Mouse (Mus musculus) cerebellum, adult 11 months (tissue): ENCODE data around the gene Hic2.
"Not testable (repeated sequence)": the region's sequence is repeated elsewhere in the genome, so short reads cannot be mapped to it uniquely, and the experiment has no call there.

Experiments
- DNase-seq: peaks from one replicate; pipeline ENCODE4 v3.0.0; 2022

Gene Hic2

GRCm38 (mm10) chr16:17232794-17233701, at the start of gene Hic2:
TSS of gene Hic2 (plus strand) at chr16:17233572.
- DNase-seq: peak; percentile 90

DNA sequence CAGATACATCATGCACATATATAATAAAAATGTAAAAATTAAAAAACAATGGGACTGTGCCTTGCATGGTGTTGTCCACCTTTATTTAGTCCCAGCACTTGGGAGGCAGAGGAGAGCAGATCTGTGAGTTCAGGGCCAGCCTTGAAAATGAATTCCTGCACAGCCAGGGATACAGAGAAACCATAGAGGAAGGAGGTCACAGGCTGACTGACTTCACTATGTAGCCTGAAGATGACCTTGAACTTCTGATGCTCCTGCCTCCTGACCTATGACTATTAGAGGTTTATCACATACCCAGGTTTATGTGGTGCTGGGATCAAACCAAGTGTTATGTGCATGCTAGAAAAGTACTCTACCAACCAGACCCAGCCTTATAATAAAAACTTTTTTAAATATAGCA, 47.9 kb upstream of the Hic2 start:
- no peak for DNase-seq

- DNase-seq: no peak
Observed at GRCm38 (mm10) chr16:17193823-17194222, 39.5 kb upstream of the Hic2 start.

GRCm38 (mm10) chr16:17200121-17200952, 33.0 kb upstream of the Hic2 start:
- no peak for DNase-seq

- peak; percentile 77 for DNase-seq
Observed at GRCm38 (mm10) chr16:17200953-17201707, 32.2 kb upstream of the Hic2 start.

- DNase-seq: no peak
Observed at GRCm38 (mm10) chr16:17201977-17202376, 31.4 kb upstream of the Hic2 start.

GRCm38 (mm10) chr16:17202549-17202948, 30.8 kb upstream of the Hic2 start, which contains the start of gene Ube2l3:
TSS of gene Ube2l3 (minus strand) at chr16:17202649.
- no peak for DNase-seq

- no peak for DNase-seq
Observed at GRCm38 (mm10) chr16:17204990-17205389, 28.4 kb upstream of the Hic2 start.

DNA sequence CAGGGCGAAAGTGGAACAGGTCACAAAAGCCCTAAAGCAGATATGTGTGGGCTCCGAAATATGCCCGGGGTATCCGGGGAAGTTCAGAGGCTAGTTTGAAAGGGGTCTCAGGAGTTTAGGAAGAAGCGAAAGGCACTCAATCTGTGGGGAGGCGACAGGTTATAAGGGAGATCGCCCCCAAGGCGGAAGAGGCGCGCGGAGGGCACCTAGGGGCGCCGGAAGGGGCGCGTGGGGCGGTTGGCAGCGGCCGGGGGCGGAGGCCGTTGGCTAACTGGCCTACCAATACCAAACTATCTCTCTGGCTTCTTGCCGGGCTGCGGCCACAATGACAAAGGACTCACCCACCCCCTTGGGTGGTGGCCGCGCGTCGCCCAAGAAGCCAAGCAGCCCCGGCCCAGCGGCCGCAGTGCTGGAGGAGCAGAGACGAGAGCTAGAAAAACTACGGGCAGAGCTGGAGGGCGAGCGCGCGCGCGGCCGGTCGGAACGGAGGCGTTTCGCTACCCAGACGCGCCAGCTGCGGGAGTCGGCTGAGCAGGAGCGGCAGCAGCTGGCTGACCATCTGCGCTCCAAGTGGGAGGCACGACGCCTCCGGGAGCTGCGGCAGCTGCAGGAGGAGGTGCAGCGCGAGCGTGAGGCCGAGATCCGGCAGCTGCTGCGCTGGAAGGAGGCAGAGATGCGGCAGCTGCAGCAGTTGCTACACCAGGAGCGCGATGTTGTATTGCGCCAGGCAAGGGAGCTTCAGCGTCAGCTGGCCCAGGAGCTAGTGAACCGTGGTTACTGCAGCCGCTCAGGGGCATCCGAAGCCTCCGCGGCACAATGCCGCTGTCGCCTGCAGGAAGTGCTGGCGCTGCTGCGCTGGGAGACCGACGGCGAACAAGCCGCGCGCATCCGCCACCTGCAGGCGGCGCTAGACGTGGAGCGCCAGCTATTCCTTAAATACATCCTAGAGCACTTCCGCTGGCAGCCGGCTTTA, 24.7 kb upstream of the Hic2 start, which contains the start of gene Rimbp3:
TSS of gene Rimbp3 (plus strand) at position 215 of the 973 bp plus-strand sequence.
- peak; percentile 74 for DNase-seq

GRCm38 (mm10) chr16:17209404-17209960, 23.9 kb upstream of the Hic2 start:
- no peak for DNase-seq

DNA sequence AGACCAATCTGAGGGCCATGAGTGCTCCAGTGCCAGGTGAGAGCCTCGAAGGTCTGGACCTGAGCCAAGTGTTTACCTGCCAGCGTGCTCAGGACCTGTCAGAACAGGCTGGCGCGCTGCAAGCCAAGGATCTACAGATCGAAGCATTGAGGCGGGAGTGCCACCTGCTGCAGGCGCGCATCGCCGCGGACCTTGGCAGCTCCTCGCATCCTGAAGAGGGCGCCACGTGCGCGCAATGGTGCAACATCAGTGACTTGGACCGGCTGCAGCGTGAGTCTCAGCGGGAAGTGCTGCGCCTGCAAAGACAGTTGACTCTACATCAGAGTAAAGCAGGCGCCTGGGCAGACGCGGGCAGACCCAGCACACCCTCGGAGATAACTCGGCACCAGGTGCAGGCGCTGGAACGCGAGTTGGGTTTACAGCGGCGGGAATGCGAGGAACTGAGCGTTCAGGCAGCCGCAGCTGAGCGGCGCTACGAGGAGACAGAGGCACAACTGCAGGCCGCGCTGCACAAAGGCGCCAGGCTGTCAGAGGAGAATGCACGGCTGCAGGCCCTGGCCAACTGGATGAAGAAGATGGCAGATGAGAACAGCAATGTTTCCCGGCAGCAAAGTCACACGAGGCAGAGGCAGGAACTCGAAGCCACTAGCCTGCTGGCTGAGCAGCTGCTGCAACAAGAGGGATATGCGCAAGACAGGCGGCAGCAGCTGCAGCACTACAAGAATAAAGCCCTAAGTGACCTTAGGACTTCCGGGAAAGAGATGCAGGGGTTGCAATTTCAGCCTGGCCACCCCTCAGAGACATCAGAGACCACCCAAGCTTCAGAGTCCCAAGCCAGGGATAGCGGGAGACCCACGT, 23.2 kb upstream of the Hic2 start:
- peak; percentile 86 for DNase-seq

- no peak for DNase-seq
Observed at GRCm38 (mm10) chr16:17216934-17217633, 16.3 kb upstream of the Hic2 start.

GRCm38 (mm10) chr16:17220127-17220733, 13.1 kb upstream of the Hic2 start:
- DNase-seq: no peak

GRCm38 (mm10) chr16:17222197-17222596, 11.2 kb upstream of the Hic2 start:
- peak; percentile 87 for DNase-seq

DNA sequence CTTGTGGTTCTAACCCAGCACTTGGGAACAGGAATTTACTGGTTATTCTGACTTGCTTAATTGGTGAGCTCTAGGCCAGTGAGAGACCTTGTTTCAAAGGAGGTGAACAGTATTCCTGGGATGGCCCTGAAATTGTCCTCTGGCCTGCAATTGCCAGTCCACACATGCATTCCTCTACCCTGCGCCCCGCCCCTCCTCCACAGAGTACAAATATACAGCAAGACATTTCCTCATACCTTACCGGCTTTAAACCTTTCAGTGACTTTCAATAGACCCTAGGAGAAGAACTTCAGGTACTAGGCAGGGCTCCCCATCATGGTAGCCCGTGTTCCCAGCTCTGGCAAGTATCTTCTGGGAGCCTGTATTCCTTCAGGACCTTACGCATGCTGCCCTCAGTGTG, 7.8 kb upstream of the Hic2 start:
- DNase-seq: no peak

DNA sequence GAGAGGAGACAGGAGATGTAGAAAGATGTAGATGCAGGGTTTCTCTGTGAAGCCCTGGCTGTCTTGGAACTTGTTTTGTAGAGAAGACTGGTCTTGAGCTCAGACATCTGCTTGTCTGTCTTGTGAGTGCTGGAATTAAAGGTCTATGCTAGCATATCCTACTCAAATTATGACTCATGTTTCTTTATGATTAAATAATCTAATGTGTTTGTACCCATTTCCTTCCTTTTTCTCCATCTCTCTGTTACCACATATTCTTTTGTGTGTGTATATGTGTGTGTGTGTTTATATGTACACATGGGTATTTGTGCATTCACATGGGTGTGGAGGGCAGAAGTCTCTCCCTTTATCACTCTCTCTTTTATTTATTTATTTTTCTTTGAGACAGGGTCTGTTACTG, 6.9 kb upstream of the Hic2 start:
- no peak for DNase-seq

DNA sequence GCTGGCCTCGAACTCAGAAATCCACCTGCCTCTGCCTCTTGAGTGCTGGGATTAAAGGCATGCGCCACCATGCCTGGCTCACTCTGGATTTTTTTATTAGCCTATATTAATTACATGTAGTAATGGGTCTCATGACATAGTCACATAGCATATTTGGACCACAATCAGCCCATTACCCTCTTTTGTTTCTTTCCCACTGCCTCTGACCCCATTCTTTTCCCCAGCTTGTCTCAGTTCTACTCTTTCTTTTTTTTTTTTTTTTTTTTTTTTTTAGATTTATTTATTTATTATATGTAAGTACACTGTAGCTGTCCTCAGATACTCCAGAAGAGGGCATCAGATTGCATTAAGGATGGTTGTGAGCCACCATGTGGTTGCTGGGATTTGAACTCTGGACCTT, 1.8 kb upstream of the Hic2 start:
- not testable (repeated sequence) for DNase-seq

GRCm38 (mm10) chr16:17233702-17234498, 528 bp downstream of the Hic2 start:
- peak; percentile 22 for DNase-seq
